In genomic region chr5:115634046-115634445, GRCm38 (mm10) we compare ENCODE assay signal across 13 mouse cellular contexts. TPM values are rescaled to one million over a fixed set of nuclear protein-coding genes. Genes with fewer than 3 reads are reported as not detected.
DNase-seq lines count a peak whose midpoint lies in the region; ATAC-seq and TF ChIP-seq lines count a peak whose summit lies in the region.
"Had no signal": no experiment of that assay in that cellular context is flagged by ENCODE, and none has a peak within 500 bp of the region (broad histone marks: within the 10 kb centered on the region; RNA-seq: fewer than 3 reads in every experiment).

No protein-coding gene starts in this region.

- ATAC-seq in kidney, embryonic 14.5 days (ENCODE audit: low FRiP score, low TSS enrichment), result no peak
- ATAC-seq in erythroid progenitor cell, adult 5-6 weeks (replicated peaks; ENCODE audit: low FRiP score, poor library complexity, severe bottlenecking), result peak; percentile 30
- no peak for ATAC-seq in liver, postnatal 0 days
- ATAC-seq: activated CD4-positive, CD25-positive, alpha-beta regulatory T cell, adult 4 months had no signal

- WGBS in kidney, embryonic 14.5 days, result 91% methylated on average over 8 of the region's 8 CpGs
- WGBS in bone marrow, adult 2 months, result 71% methylated on average over 8 of the region's 8 CpGs
- 67% methylated on average over 8 of the region's 8 CpGs for WGBS in liver, postnatal 0 days (ENCODE audit: insufficient replicate concordance)

- no peaks in the 10 kb centered on the region for H3K27me3 ChIP-seq in kidney, embryonic 14.5 days (ENCODE audit: control insufficient read depth, insufficient read depth, low read length)
- H3K27me3 ChIP-seq in liver, postnatal 0 days (ENCODE audit: insufficient read depth, low read length), result no peaks in the 10 kb centered on the region

- peak; percentile 53; the same call in 1 of the 2 replicates for TF ChIP-seq EP300 in liver, postnatal 0 days (IDR thresholded peaks at IDR 0.05; ENCODE audit: low read depth)

- no peaks in the 10 kb centered on the region for H3K9me3 ChIP-seq in kidney, embryonic 14.5 days (ENCODE audit: control insufficient read depth, low read length)
- H3K9me3 ChIP-seq in liver, postnatal 0 days (ENCODE audit: low read length), result no peaks in the 10 kb centered on the region

- no peak overlapping the region for H3K4me3 ChIP-seq in kidney, embryonic 14.5 days (ENCODE audit: low read length)
- H3K4me3 ChIP-seq in bone marrow, adult 2 months (replicated peaks; ENCODE audit: control insufficient read depth, low read depth, low read length), result peak overlapping the region; percentile 38
- H3K4me3 ChIP-seq in liver, postnatal 0 days (ENCODE audit: low read depth, low read length), result peak overlapping the region; percentile 74
- H3K4me3 ChIP-seq in layer of hippocampus, adult 2 months, result no peak overlapping the region

- H3K27ac ChIP-seq in kidney, embryonic 14.5 days (ENCODE audit: low read depth, low read length), result no peak overlapping the region
- no peak overlapping the region for H3K27ac ChIP-seq in bone marrow, adult 2 months (ENCODE audit: control insufficient read depth, insufficient read depth, low read depth, low read length, poor library complexity)
- peak overlapping the region; percentile 51; the same call in 1 of the 2 replicates for H3K27ac ChIP-seq in liver, postnatal 0 days (ENCODE audit: low read depth)
- no peak overlapping the region for H3K27ac ChIP-seq in layer of hippocampus, adult 2 months

- H3K36me3 ChIP-seq in kidney, embryonic 14.5 days (ENCODE audit: control insufficient read depth, insufficient read depth, low read length), result peaks cover 13% of the 10 kb centered on the region
- H3K36me3 ChIP-seq in liver, postnatal 0 days (replicated peaks; ENCODE audit: insufficient read depth, low read length), result peaks cover 14% of the 10 kb centered on the region

- H3K4me2 ChIP-seq in kidney, embryonic 14.5 days (replicated peaks; ENCODE audit: low read depth, low read length), result no peak overlapping the region
- peak overlapping the region; percentile 77 for H3K4me2 ChIP-seq in liver, postnatal 0 days (ENCODE audit: low read depth, low read length)

- TF ChIP-seq CTCF in bone marrow, adult 2 months (IDR thresholded peaks at IDR 0.05; ENCODE audit: control insufficient read depth, insufficient read depth, low read length), result no peak
- no peak for TF ChIP-seq CTCF in liver, postnatal 0 days (IDR thresholded peaks at IDR 0.05; ENCODE audit: low read depth)
- no peak for TF ChIP-seq CTCF in layer of hippocampus, adult 2 months (conservative IDR thresholded peaks at IDR 0.05)

- no peak for TF ChIP-seq POLR2A in bone marrow, adult 2 months (IDR thresholded peaks at IDR 0.05; ENCODE audit: borderline replicate concordance, control insufficient read depth, low read depth, low read length)

- peaks cover 10% of the 10 kb centered on the region for H3K4me1 ChIP-seq in kidney, embryonic 14.5 days (ENCODE audit: control insufficient read depth, insufficient read depth, low read length)
- peaks cover 13% of the 10 kb centered on the region for H3K4me1 ChIP-seq in bone marrow, adult 2 months (ENCODE audit: control insufficient read depth, insufficient read depth, low read length)
- H3K4me1 ChIP-seq in liver, postnatal 0 days (ENCODE audit: insufficient read depth), result peaks cover 45% of the 10 kb centered on the region

- H3K9ac ChIP-seq in kidney, embryonic 14.5 days (ENCODE audit: low read depth, low read length), result peak overlapping the region; percentile 28; the same call in 1 of the 2 replicates
- H3K9ac ChIP-seq in liver, postnatal 0 days (replicated peaks), result peak overlapping the region; percentile 89; the same call in 1 of the 2 replicates

- no peak for DNase-seq in kidney, adult 8-10 months
- DNase-seq in liver, postnatal 0 days, result no peak
- no peak for DNase-seq in lung, postnatal 14 days
- DNase-seq in layer of hippocampus, adult 2 months (ENCODE audit: low spot score in 2 of 2), result no peak
- DNase-seq: adrenal gland, postnatal 36 days; cerebellum, adult 18-20 months; embryo, embryonic 11 days; kidney, postnatal 14 days; right cerebral cortex, postnatal 4 days had no signal

RNA-seq across cellular contexts. Expression of gene Rab35, which starts 2.3 kb away (rescaled TPM):
- polyA plus RNA-seq in kidney, embryonic 14.5 days (2014; fragmentation: Nextera tagmentation; extraction: Ambion mirVana), result 17.7 and 18.6 TPM in 2 replicates
- 22.3 and 32.5 TPM in 2 replicates for polyA plus RNA-seq in bone marrow, adult 2 months (2011; ENCODE audit: insufficient read depth, insufficient read length, low replicate concordance, missing spikeins)
- total RNA-seq in erythroid progenitor cell, adult 5-6 weeks (2015; ENCODE audit: low replicate concordance), result 33.5 and 53.7 TPM in 2 replicates
- total RNA-seq in erythroid progenitor cell, adult 5-6 weeks (2017; ENCODE audit: low replicate concordance), result 46.8 and 49.4 TPM in 2 replicates
- 7.6 and 8.6 TPM in 2 replicates for polyA plus RNA-seq in liver, postnatal 0 days (2015; fragmentation: Nextera tagmentation; extraction: Ambion mirVana)
- total RNA-seq in layer of hippocampus, adult 2 months (2021), result 10 to 100 TPM; 85.6 to 98.6 TPM

Comparison
In these comparisons a context has a peak if more than half of its experiments do, and no peak if none do; other contexts are left out.
1. H3K4me3 ChIP-seq: peak in bone marrow, adult 2 months (single experiment) and liver, postnatal 0 days (single experiment); none in kidney, embryonic 14.5 days (single experiment) and layer of hippocampus, adult 2 months (single experiment).